Mouse (Mus musculus) hematopoietic stem cell, adult 5-6 weeks (primary cell): ENCODE measurements at regions not wholly inside any gene's neighbourhood (a gene's known extent, or its start where the extent isn't known, plus 50 kb on each side); places are given as distances from the start of the nearest gene placed in this dataset.

Experiments used
- ATAC-seq, 2 experiments: fragments of 125-278 bp in 1 of 2; replicated peaks in 1 of 2; 2 replicates each; pipeline ENCODE4 v1.8.0; 2016 to 2017; ENCODE audit warnings: inconsistent platforms in 2 of 2, mild to moderate bottlenecking in 2 of 2, moderate number of reproducible peaks in 2 of 2, low read depth in 1 of 2, moderate TSS enrichment in 1 of 2; ENCODE audit not compliant: low FRiP score in 2 of 2, poor library complexity in 2 of 2, severe bottlenecking in 2 of 2, insufficient read depth in 1 of 2, low TSS enrichment in 1 of 2

GRCm38 (mm10) chr19:60290244-60290643 lies 63.7 kb upstream of the Fam204a start:
- ATAC-seq: no peak

DNA sequence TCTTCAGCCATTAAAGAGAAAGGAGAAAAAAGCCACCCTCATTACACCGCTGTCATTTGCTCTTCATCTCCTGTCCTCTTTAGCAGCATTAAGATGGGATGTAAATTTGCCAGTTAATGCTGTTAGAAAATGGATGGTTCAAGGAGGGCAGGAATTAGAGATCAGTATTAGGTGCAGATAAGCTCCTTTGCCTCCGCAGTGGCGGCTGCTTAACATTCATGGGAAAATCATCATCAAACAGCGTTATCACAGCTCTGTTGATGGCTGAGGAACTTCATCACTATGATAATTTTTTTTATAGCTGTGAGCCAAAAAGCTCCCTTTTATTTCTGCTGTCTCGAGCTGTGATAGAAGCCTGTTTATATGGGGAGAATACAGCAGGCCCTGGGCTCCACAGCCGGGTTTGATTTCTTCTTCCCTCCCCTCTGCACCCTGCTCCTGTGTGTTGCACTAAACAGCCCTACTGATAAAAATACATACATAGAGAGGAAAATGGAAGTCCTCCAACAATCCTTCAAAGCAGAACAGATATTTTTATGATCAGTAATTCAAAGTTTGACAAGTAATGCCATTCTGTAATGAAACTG lies 60.4 kb upstream of the Fam204a start:
- ATAC-seq: no peak

- no peak for ATAC-seq
These were observed 58.4 kb upstream of the Fam204a start for GRCm38 (mm10) chr19:60284901-60285300.
